Mouse (Mus musculus) left cerebral cortex, adult 2 months (tissue): ENCODE results near the gene Nr2c2ap. TPM values are rescaled to one million over a fixed set of nuclear protein-coding genes. Genes with fewer than 3 reads are reported as not detected.

Experiments
- DNase-seq, 2 experiments: peaks; one replicate each; pipeline ENCODE4 v3.0.0; 2021 to 2022; ENCODE audit warnings: low spot score in 2 of 2, mixed read lengths in 1 of 2; ENCODE audit errors: extremely low spot score in 1 of 2
- H3K27ac ChIP-seq: fragments of 200-600 bp; 2 replicates; pipeline ENCODE4 v1.8.1; 2022
- H3K4me3 ChIP-seq: fragments of 200-600 bp; 2 replicates; pipeline ENCODE4 v1.8.1; 2022
- CTCF ChIP-seq: fragments of 200-600 bp; IDR thresholded peaks from 2 replicates; pipeline ENCODE4 v1.8.1; 2022; ENCODE audit warnings: antibody characterized with exemption, mild to moderate bottlenecking, moderate library complexity
- intact Hi-C: fragments of 180-260 bp; cut with DNase I; formaldehyde crosslinking; loops from one replicate; pipeline ENCODE4 v1.15.1; 2025
- total RNA-seq, 2 experiments: library from RNA; stranded (reverse); gene quantifications; 2 replicates each; pipeline ENCODE4 v1.2.3; 2021

The Nr2c2ap gene
- total RNA-seq, 2 experiments from 2014 or later, result 20.7 to 22.0 TPM

DNA sequence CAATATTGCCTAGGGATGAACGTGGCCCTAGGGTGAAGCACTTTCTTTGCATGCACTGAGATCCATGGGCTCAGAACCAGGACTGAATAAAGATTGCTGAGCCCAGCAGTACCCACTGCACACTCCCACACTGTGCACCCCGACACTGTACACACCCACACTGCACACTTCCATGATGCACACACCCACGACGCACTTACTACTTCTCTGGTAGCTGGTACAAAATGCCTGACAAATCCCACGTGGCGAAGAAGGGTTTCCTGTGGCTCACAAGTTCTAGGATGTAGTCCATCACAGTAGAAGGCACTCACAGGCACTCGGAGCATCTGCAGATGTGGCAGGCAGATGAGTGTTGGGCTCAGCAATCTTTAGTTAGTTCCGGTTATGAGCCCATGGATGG, 6.1 kb upstream of the Nr2c2ap start:
- TF ChIP-seq CTCF, result no peak
- intact Hi-C loops, result no loop called here

DNA sequence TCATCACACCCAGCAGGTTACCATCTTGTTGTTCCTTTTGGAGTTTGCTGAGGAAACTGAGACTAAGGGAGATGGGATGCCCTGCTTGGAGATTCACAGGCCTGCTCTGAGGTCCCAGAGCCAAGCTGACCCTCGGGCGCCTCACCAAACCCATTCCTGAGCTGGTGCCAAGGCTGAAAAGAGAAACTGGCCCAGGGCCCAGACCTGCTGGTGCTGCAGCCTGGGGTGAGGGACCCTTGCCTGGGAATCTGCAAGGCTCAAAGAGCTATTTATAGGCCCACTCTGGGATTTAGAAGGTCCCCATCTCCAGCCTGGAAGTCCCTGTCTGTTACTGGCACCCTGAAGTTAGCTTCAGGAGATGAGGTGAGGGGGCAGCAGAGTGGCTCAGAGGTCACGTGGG, 2.7 kb upstream of the Nr2c2ap start:
- TF ChIP-seq CTCF, result no peak
- intact Hi-C loops, result no loop called here
- Histone ChIP-seq H3K27ac (peak overlapping the region; percentile 66), H3K4me3 (no peak overlapping the region)
- DNase-seq, result peak; percentile 47 to 65

More for the DNA sequence above, 6.1 kb upstream of the Nr2c2ap start:
- no peak overlapping the region for H3K27ac ChIP-seq
- no peak for DNase-seq
- no peak overlapping the region for H3K4me3 ChIP-seq

DNA sequence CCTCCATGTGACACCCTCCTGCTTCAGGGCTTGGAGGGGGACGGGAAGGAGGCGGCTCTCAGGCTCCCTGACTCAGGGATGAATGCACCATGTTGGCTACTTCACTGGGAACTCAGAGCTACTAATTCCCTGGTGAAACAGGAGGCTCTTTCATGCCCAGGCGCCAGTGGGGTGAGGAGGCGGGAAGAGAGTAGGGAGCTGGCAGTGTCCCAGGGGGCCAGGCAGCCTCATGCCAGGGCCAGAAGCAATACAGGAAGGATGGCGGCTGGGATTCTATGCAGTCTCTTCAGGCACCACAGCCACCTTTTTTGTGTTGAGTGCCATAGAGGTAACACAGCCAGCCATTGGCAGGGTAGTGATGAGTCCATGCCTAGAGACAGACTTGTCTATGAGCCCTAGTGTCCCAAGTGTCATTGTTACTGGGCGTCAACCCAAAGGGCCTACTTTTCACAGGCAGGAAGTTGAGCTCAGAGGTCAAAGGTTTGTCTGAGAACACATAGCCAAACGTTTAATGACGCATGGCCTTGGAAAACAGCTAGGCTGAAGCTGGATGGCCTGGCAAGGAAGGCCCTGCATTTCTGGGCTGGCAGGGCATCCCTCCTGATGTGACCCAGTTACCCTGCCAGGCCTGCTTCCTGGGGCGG, 1.7 kb upstream of the Nr2c2ap start:
- Histone ChIP-seq H3K27ac (peak overlapping the region; percentile 80), H3K4me3 (no peak overlapping the region)
- peak; percentile 55 to 74 for DNase-seq
- TF ChIP-seq CTCF, result no peak
- intact Hi-C loops, result no loop called here

DNA sequence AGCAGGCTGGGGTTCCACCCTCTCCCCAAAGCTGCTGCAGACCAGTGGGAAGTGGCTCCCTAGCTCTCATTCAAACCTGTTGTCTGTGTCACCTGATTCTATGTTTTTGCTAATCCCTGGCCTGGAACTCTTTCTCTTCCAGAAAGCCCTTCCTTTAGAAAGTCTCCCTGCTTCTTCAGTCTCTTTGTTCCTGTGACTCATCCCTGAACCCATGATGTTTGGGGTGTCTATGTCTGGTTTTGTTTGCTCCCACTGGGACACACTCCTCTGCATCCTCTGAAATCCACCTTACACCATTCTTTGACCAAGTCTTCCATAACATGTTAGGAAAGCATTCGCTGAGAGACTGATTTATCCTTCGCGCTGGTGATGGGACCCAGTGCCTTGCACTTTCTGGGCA, 1.1 kb upstream of the Nr2c2ap start:
- no peak for TF ChIP-seq CTCF
- DNase-seq, result no peak
- Histone ChIP-seq H3K4me3 (no peak overlapping the region), H3K27ac (peak overlapping the region; percentile 80)
- intact Hi-C loops, result no loop called here

DNA sequence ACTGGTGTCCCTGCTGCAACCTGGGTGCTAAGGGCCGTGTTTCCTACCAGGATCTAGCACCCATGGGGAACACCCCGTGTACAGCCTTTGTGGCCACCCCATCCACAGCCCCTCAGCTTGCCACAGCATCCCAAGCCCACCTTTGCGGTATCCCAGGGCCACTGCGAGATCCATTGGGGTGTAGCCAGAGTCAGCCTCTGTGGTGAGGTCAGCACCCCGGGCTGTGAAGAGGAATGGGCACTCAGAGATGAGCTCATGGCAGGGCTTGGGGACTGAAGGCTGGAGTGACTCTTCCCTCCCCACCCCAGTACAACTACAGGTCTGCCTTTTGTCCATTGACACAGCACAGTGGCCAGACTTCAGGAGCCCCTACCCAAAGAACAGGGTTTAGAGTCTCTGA, 3.0 kb downstream of the Nr2c2ap start:
- no peak for TF ChIP-seq CTCF
- no peak for DNase-seq
- Histone ChIP-seq H3K4me3 (no peak overlapping the region), H3K27ac (no peak overlapping the region)
- intact Hi-C loops, result no loop called here

DNA sequence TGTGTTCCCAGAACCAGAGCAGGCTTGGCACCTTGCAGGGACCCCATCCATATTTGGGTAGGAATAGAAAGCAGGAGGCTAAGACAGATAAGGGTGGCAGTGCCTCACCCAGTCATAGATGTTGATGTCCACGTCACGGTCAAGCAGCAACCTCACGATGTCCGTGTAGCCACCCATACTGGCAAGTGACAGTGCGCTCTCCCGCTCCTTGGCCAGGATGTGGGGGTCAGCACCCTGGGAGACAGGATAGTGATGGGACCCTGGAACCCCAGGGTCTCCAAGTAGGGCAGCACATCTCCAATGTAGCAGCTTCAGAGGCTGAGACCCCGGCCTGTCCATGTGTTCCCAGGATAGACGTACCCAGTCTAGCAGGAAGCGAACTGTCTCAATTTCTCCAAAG, 3.8 kb downstream of the Nr2c2ap start:
- no peak for TF ChIP-seq CTCF
- intact Hi-C loops, result no loop called here
- Histone ChIP-seq H3K4me3 (no peak overlapping the region), H3K27ac (no peak overlapping the region)
- DNase-seq, result no peak

DNA sequence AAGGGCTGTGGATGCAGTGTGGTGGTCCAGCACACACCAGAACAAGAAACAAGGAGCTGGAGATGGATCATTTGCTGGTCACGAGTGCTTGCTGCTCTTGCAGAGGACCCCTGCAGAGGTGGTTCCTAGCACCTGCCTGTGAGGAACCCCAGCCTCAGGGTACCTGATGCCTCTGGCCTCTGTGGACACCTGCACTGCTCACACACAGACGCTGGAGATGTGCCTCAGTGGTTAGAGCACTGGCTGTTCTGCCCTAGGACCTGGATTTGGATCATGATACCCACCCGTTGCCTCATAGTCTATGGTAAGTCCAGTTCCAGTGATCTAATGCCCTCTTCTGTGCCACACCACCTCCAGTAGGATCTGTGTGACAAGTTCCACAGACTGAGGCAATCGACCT, 5.5 kb downstream of the Nr2c2ap start:
- intact Hi-C loops, result no loop called here
- TF ChIP-seq CTCF, result no peak

DNA sequence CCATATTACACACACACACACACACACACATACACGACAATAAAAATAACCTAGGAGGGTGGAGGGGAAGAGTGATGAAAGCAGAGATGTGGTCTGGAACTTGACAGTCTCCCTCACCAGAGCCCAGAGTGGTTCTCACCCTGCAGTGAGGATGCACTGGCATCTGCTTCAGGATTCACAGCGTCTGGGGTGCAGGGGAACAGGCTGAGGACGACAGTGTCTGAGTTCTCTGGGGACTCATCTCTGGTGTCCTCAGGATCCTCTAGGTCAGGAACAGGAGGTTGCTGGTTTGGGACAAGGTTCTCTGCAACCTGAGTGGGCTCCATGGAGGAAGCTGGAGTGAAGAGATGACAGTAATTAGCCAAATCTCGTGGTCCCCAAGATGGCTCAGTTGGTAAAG, 6.8 kb downstream of the Nr2c2ap start:
- no peak for TF ChIP-seq CTCF
- intact Hi-C loops, result no loop called here
- peak overlapping the region; percentile 84; the same call in 1 of the 2 replicates for H3K27ac ChIP-seq
- H3K4me3 ChIP-seq, result peak overlapping the region; percentile 82; the same call in 1 of the 2 replicates
- DNase-seq, result no peak

More for the DNA sequence above, 5.5 kb downstream of the Nr2c2ap start:
- Histone ChIP-seq H3K27ac (no peak overlapping the region), H3K4me3 (no peak overlapping the region)
- no peak for DNase-seq

DNA sequence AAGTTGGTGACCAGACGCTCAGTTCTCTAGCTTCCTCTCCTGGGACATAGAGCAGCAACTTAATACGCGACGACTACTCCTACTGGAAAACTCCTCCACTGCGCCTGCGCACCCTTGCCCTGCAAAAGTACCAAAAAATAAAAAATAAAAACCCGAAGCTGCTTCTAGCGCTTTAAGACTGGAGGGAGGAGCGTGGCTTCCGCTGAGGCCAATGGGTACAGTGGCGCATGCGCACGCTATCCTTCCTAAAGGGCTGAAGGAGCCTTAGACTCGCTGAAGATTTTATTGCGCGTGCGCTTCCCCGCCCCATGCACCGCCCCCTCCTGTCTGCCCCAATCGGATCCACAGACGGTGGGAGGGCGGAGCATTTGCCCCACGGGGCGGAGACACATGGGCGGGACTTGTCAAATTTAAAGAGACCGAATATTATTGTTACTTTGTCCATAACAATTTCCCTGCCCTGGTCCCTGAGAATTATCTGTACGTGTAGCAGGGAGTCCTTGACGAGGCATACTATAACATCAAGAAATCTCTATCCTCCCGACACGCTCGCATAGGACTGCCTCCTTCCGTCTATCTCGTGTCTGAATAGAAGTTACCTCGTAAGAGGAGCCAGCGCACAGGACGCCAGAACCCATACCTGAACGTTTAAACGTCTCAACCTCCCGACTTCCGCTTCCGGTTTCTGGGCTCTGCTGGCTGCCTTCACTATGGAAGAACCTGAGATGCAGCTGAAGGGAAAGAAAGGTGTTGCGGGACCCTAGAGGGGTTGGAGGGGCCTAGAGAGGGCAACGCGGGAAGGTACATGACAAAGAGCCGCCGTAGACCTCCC, 8.1 kb downstream of the Nr2c2ap start, which contains the start of the genes Rfxank, Borcs8 and Mef2b:
Rfxank (minus strand) TSS at position 129 of the 832 bp plus-strand sequence.
Borcs8 (plus strand) TSS at position 474 of the 832 bp plus-strand sequence.
Mef2b (plus strand) TSS at position 686 of the 832 bp plus-strand sequence.
- Histone ChIP-seq H3K27ac (peak within 1 kb of the TSS; percentile 89), H3K4me3 (peak within 1 kb of the TSS; percentile 82)
- DNase-seq, result peak; percentile 95 to 98
- no peak; the same call in 1 of the 2 replicates for TF ChIP-seq CTCF
- intact Hi-C loops, result no loop called here

DNA sequence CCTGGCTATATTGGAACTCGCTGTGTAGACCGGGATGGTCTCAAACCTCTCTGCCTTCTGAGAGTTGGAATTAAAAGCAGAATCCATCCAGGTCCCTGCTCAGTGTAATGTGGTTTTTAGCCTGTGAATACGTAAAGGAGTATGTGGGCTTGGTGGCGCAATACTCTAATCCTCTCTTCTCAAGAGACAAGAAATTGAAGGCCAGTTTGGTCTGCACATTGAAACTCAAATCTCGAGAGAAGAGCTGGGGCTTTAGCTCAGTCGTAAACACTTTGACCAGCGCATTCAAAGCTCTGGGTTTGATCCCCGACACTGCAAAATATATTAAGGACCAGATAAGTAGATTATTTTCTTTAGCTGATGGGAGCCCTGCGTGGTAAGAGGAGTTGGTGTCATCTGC, 8.8 kb downstream of the Nr2c2ap start:
- DNase-seq, result no peak
- TF ChIP-seq CTCF, result no peak; the same call in 1 of the 2 replicates
- peak overlapping the region; percentile 89 for H3K27ac ChIP-seq
- H3K4me3 ChIP-seq, result peak overlapping the region; percentile 82
- intact Hi-C loops, result no loop called here

DNA sequence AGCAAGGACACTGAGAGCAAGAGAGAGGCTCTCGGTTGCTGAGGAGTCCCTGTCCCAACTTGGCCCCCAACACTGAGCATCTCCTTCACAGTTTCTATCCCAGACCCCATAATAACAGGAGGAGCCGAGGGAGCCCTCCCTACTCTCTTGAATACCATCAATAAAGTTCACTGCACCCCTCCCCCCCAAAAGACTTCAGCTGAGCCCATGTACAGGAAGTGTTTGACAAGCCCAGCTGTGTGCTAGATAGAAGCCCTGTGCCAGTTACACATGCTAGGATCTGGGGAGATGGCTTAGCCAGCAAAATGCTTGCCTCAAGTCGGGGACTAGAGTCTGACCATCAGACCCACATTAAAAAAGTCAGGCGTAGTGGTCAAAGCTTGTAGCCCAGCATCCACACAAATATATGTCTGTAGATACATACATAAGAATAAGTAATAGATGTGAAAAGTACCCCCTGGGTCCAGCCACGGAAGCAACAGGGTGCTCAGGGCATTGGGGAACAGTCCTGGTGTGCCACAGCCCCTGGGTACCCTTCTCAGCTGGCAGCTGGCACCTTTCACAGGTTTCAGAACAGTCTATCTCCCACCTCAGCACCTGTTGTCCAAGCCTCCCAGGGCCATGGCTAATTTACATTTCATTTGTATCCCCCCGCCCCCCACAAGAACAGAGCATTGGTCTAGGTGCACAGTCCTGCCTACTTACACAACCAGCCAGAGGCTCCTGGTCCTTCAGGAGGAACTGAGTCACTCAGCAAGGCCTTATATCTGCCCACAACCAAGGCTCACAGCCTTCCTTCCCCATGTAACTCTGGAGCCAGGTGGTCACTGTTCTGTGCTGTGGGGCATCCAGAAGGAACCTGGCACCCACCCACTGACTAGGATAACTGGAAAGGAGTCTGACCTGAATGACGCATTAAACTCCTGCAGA, 16.8 kb downstream of the Nr2c2ap start:
- no peak for DNase-seq
- intact Hi-C loops, result no loop called here
- Histone ChIP-seq H3K4me3 (no peak overlapping the region), H3K27ac (no peak overlapping the region)
- TF ChIP-seq CTCF, result no peak
